Mouse (Mus musculus): ENCODE data around the gene Slc16a10.
"Not testable (repeated sequence)": the region's sequence is repeated elsewhere in the genome, so short reads cannot be mapped to it uniquely, and the experiment has no call there.

Gene Slc16a10

DNA sequence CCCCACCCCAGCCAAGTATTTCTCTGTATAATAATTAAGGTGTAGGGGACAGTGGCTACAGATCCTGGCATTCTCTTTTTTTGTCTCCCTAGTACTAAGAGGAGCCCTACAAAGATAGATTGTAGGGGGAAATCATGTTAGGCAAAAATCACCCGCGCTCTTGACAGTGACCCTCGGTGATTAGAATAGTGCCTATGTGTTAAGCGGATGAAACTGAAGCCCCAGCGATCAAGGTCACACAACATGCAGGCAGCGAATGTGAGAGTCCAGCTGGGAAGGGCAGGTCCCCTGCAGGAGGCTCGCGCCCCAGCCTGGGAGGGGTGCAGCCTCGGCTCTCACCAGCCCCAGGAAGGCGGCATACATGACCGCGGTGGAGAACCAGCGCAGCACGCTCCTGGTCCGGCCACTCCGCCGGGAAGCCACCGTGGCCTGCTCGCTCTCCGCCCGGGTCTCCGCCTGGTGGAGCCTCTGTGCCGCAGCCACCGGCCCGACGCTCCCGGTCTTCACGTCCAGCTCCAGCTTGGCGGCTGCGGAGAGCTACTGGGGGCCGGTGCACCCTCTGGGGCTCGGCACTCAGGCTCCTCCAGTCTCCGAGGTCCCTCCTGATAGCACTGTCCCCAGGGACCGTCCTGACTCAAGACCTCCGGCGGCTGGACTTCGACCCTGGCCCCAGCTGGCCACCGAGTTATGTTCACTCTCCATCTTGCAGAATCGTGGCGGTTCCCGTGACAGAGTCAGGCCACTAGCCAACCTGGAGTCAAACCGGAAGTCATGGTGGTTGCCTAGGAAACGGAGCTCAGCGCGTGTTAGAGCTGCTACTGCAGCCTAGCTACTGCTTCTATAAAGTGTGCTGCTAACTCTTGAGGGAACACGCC is 117.3 kb downstream of the Slc16a10 start, which contains the start of gene Mfsd4b1:
Gene Mfsd4b1, minus strand, starts transcription at position 715 of the 875 bp plus-strand sequence.
- DNase-seq (ENCODE audit: low spot score), result peak; percentile 20

DNA sequence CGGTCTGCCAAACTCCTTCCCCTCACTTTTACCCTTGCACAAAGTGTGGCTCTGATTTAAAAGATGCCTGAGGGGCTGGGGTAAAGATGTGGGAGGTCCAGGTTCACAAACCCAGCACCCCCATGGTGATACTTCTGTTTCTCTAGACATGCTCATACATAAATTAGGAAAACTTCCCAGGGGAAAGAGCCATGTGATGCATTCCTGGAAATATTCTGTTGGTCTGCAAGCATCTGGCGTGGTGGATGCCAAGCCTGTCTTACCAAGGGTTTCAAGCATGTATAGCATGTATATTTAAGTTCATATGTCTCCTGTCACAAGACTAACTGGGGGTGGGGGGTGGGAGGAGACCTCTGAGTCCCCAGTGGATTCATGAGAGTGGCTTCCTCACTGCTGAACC is 121.7 kb downstream of the Slc16a10 start:
- no peak for DNase-seq (ENCODE audit: low spot score)

DNA sequence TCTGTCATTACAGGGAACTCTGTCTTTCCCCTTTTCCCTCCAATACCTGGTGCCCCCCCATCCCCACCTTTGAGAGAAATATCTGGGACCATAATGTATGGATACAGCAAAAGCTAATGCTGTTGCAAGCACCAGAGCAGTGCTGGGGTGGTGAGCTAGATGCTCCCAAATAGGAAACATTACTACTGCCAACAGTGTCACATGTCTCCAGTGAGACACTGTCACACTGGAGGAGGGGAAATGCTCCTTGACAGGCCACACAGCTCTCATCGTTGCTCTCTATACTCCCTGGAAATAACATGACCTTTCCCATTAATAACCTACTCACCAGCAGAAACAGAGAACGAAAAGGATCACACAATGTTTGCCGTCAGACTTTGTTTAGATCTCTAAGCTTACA is 122.6 kb downstream of the Slc16a10 start:
- no peak for DNase-seq (ENCODE audit: low spot score)

DNA sequence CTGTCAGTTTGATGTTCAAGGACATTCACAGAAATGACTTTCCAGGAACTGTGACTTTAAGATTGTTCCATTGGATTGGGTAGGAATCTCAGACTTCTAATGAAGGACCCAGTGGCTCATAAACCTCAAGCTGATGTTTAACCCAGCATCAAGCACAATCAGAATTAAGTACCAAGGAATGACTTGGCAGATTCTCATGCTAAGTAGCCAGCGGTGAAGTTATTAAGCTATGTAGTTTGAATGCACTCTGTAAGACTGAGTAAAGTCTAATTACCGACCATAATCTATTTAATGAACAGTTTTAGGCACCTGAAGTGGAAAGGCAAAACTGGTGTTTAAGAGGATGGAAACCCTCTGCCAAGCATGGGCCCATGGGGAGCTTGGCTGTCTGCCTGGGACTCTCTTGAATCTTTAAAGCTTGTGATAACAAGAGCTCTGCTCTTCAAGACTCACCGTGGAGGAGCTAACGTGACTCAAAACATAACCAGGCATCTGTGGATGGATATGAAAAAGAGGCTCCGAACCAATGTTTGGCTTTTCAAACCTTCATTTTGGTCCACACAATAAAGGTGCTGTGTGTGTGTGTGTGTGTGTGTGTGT is 123.7 kb downstream of the Slc16a10 start:
- DNase-seq (ENCODE audit: low spot score), result no peak

DNA sequence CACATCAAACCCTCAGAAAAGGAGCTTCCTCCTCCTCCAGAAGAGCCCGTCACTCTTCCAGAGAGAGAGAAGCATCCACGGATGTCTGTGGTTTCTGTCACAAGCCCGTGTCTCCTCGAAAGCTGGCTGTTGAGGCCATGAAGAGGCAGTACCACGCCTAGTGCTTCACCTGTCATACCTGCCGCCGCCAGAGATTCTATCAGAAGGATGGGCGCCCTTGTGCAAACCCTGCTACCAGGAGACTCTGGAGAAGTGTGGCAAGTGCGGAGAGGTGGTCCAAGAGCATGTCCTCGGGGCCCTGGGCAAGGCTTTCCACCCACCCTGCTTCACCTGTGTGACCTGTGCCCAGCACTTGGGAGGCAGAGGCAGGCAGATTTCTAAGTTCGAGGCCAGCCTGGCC is 132.5 kb downstream of the Slc16a10 start:
- DNase-seq (ENCODE audit: low spot score), result no peak

DNA sequence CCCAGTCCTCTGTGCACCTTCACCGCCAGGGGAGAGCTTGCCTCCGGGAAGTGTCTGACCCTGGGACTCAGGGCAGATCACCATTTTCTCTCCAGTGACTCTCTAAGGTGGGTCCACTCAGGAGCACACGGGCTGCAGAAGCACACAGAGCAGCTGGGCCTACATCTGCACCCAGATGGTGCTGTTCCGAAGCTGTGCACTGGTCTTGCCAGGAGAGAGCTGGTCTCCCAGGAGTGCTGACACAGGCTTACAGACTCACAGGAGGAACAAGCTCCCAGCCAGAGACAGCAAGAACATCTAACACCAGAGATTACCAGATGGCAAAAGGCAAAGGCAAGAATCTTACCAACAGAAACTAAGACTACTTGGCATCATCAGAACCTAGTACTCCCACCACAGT is 133.2 kb downstream of the Slc16a10 start:
- DNase-seq (ENCODE audit: low spot score), result not testable (repeated sequence)

DNA sequence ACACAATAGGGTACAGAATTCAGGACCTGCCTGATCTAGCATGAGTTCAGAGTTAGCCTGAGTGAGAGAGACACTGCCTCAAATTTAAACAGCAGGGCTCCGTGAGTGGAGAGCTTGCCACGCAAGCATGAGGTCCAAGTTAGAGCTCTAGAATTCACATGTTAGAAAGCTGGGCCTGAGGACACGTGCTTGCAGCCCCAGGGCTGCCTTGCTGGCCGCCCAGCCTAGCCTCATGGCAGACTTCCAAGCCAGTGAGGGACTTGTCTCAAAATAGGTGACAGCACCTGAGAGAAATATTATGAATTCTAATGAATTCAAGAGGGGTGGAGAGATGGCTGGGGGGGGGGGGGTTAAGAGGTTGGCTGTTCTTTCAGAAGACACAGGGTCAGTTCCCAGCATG is 134.1 kb downstream of the Slc16a10 start:
- no peak for DNase-seq (ENCODE audit: low spot score)

DNA sequence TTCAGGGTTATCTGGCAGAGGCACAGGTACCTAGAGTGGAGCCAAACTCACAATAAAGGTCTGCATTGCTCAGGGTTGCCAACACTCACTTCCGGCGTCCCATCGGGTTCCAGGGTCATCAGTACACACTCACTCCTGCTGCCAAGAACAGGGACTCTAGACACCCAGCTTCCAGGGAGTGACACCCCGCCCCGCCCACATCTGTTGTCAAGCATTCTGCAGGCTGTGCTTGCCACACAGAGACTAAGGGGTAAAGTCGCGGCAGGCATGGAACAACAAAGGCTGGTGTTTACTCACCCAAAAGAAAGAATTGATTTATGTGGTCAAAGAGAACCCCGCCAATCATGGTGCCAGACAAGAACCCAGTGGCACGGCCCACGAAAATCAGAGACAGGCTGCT is 135.1 kb downstream of the Slc16a10 start:
- DNase-seq (ENCODE audit: low spot score), result no peak

DNA sequence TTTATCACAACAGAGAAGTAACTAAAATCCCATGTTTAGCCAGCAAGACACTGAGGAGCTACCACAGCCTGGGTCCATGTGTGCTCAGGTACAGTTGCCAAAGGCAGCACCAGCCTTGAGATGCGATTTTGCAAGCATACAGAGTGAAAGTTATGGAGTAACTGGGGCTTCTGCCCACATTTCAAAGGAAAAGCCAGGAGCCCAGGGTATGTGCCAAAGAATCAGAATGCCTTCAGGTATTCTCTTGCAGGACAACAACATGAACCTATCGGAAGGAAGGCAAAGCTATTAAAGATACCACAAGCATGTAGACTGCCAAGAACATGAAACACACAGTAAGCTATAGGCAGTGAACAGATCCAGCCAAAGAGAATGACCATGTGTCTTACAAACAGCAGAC is 141.3 kb downstream of the Slc16a10 start:
- DNase-seq (ENCODE audit: low spot score), result no peak

DNA sequence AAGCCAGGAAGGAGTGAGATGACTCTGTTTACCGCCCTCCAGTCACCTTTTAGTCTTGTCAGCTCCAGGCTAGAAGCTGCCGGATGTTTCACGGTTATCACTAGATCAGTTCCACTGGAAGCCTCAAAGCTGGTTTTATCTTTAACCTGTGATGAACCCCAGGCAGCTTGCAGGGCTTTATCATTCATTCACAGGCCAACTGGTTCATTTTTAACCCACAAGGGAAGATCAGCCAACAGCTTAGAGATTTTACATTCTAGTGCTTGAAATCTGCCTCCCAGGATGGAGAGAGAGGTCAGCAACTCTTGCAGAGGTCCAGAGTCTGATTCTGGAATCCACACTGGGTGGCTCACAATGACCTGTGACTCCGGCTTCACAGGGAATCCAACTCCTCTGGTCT is 150.9 kb downstream of the Slc16a10 start:
- no peak for DNase-seq (ENCODE audit: low spot score)

DNA sequence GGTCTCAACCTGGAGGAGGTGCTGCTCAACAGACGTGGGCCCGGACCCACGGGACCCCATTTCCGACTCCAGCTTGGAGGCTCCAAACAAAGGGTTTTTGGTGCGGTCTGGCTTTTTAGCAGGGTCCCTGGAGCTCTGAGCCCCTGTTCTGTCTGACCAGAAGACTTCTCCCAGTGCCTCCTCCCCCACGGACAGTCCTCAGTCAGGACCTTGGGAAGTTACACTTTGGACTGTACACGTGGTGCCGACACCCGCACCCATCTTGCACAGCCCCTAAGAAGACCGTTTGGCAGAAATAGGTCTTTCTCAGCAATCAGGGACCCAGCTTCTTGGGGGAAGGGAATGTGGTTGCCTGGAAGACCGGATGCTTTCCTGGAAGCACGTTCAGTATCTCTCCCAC is 155.6 kb downstream of the Slc16a10 start, which contains the start of gene Mfsd4b5:
Gene Mfsd4b5, minus strand, starts transcription at position 181 of the 400 bp plus-strand sequence.
- no peak for DNase-seq (ENCODE audit: low spot score)
